Mouse (Mus musculus) left cerebral cortex, adult 2 months (tissue): ENCODE results near the gene Slc12a5. TPM values are rescaled to one million over a fixed set of nuclear protein-coding genes. Genes with fewer than 3 reads are reported as not detected.
A peak's percentile ranks its signal among the peaks of the same experiment; 100 is the strongest.

Source experiments
- DNase-seq, 2 experiments: peaks; one replicate each; pipeline ENCODE4 v3.0.0; 2021 to 2022; ENCODE audit warnings: low spot score in 2 of 2, mixed read lengths in 1 of 2; ENCODE audit errors: extremely low spot score in 1 of 2
- H3K27ac ChIP-seq: fragments of 200-600 bp; 2 replicates; pipeline ENCODE4 v1.8.1; 2022
- H3K4me3 ChIP-seq: fragments of 200-600 bp; 2 replicates; pipeline ENCODE4 v1.8.1; 2022
- CTCF ChIP-seq: fragments of 200-600 bp; IDR thresholded peaks from 2 replicates; pipeline ENCODE4 v1.8.1; 2022; ENCODE audit warnings: antibody characterized with exemption, mild to moderate bottlenecking, moderate library complexity
- intact Hi-C: fragments of 180-260 bp; cut with DNase I; formaldehyde crosslinking; loops from one replicate; pipeline ENCODE4 v1.15.1; 2025
- total RNA-seq, 2 experiments: library from RNA; stranded (reverse); gene quantifications; 2 replicates each; pipeline ENCODE4 v1.2.3; 2021

The Slc12a5 gene
- total RNA-seq, 2 experiments from 2014 or later, result 575 to 581 TPM

GRCm38 (mm10) chr2:164967193-164967592 is 6.6 kb downstream of the Slc12a5 start:
- no peak for DNase-seq
- intact Hi-C loops, result loop anchor here (5.0 to 10.0 kb wide), 2 partner anchors 320 to 388 kb away; partner anchors contain the start of gene Slc35c2
- peak; percentile 38 for TF ChIP-seq CTCF
- peak overlapping the region; percentile 98 for H3K27ac ChIP-seq
- H3K4me3 ChIP-seq, result peak overlapping the region; percentile 64

GRCm38 (mm10) chr2:164967761-164968440 is 7.3 kb downstream of the Slc12a5 start:
- Histone ChIP-seq H3K4me3 (peak overlapping the region; percentile 64), H3K27ac (peak overlapping the region; percentile 98)
- no peak for TF ChIP-seq CTCF
- DNase-seq, result peak; percentile 81 to 84
- intact Hi-C loops, result loop anchor here (2.0 to 10.0 kb wide), 4 partner anchors 27 to 387 kb away; partner anchors contain the start of gene Slc35c2

DNA sequence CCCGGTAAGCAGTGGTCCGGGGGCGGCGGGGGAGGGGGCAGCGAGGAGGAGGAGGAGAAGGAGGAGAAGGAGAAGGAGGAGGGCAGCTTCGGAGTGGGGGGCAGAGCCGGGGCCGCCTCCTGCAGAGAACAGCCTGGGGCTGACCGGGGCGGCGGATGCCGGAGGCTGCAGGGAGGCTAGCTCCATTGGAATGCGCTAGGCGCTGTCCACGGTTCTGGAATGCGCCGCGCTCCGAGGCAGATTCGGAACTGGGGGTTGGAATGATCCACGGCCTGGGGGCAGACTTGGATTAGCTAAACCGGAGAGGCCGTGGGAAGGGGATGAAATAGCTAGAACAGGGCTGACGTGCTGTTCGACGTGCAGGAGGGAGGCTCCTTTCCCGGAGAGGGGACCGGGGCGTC is 7.8 kb downstream of the Slc12a5 start:
- peak; percentile 55 to 63 for DNase-seq
- Histone ChIP-seq H3K27ac (peak overlapping the region; percentile 98), H3K4me3 (peak overlapping the region; percentile 64)
- intact Hi-C loops, result loop anchor here (2.0 to 10.0 kb wide), 4 partner anchors 26 to 386 kb away; partner anchors contain the start of gene Slc35c2
- no peak for TF ChIP-seq CTCF

DNA sequence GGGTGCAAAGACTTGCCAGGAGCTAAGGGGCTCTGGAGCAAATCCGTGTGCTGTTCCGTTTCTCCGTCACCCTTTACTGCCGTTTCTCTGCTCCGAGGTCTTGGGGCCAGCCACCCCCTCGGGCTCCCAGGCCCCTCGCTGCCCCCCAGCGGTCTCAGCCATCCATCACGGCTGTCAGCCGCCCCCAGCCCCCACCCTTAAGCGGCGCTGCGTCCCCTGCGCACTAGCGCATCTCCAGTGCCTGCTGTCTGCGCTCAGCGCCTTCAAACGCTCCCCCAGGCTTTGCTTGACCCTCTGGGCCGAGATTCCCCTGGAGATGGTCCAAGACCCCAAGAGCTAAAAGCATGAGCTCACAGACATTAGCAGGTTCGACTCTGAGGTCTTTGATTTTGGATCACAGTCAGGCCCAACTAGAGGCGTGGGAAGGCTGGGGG is 8.8 kb downstream of the Slc12a5 start:
- Histone ChIP-seq H3K4me3 (peak overlapping the region; percentile 64), H3K27ac (peak overlapping the region; percentile 98)
- DNase-seq, result peak; percentile 60 to 63
- TF ChIP-seq CTCF, result peak; percentile 11; the same call in 1 of the 2 replicates
- intact Hi-C loops, result loop anchor here (2.0 to 10.0 kb wide), 4 partner anchors 25 to 385 kb away; partner anchors contain the start of gene Slc35c2

DNA sequence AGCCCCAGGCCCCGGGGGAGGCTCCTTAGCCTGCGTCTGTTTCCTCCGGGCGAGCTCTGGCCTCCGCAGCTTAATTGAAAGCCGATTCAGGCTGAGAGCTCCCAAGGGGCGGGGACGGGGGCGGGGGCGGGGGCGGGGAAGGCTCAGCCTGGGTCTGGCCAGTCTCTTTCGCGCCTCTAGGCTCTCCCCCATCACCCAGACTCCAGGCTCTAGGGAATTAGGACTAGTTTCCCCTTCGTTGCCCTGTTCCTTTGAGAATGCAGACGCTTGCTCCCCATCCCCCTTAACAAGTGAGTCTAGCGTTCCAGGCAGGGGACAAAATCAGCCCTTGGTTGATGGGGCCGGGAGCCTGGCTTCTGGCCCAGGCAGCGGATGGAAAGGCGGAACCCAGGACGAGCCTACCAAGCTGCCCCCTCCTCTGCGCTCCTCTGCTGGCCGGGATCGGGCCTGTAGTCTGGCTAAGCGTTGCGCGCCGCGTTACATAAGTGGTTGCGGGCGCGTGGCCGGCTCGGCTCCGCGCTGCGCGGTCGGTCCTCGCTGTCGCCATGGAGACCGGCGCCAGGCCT is 10.1 kb downstream of the Slc12a5 start:
- Histone ChIP-seq H3K4me3 (peak overlapping the region; percentile 64), H3K27ac (peak overlapping the region; percentile 98)
- peak; percentile 78 to 80 for DNase-seq
- no peak for TF ChIP-seq CTCF
- intact Hi-C loops, result no loop called here

- intact Hi-C loops, result no loop called here
- TF ChIP-seq CTCF, result no peak
- H3K27ac ChIP-seq, result no peak overlapping the region
These were observed 12.0 kb downstream of the Slc12a5 start for GRCm38 (mm10) chr2:164972646-164973045.

DNA sequence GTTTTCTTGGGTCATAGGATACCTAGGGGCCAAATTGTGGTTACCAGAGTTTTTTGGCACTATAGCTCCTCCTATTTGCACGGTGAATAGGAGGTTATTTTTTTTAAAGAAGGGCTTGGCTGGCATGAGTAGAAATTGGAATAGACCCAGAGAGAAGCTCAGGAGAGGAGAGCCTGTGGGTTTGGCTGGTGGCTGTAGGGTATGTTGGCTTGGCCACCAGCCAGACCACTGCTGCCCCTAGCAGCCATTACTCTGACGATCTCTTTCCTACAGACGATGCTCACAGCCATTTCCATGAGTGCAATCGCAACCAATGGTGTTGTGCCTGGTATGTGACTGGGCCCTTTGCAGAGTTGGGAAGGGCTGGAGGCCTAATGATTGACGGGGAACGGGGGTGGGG is 15.0 kb downstream of the Slc12a5 start:
- no peak for TF ChIP-seq CTCF
- Histone ChIP-seq H3K4me3 (no peak overlapping the region), H3K27ac (no peak overlapping the region; the same call in 1 of the 2 replicates)
- intact Hi-C loops, result no loop called here
- no peak for DNase-seq

More at GRCm38 (mm10) chr2:164972646-164973045, 12.0 kb downstream of the Slc12a5 start:
- H3K4me3 ChIP-seq, result no peak overlapping the region
- DNase-seq, result no peak

DNA sequence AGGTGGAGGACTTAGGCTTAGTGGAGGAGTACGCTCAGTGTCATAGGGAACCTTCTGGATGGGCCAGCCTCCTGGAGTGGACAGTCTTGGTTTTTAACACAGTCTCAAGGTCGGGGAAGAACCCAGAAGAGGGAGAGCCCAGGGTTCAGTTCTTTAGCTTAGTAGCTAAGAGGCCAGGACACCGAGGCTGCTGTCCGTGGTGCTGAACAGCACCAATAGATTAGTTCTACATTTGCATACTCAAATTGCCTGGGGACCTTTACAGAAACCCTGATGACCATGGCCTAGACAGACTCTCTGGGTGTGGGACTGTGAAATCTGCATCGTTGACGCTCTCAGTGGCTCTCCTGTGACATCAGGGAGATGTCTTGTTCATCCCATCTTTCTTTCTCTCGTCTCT is 19.1 kb downstream of the Slc12a5 start:
- Histone ChIP-seq H3K27ac (no peak overlapping the region), H3K4me3 (no peak overlapping the region)
- DNase-seq, result no peak
- intact Hi-C loops, result no loop called here
- TF ChIP-seq CTCF, result no peak

- TF ChIP-seq CTCF, result no peak
- Histone ChIP-seq H3K4me3 (no peak overlapping the region), H3K27ac (no peak overlapping the region)
- intact Hi-C loops, result no loop called here
- no peak for DNase-seq
These were observed 25.4 kb downstream of the Slc12a5 start for GRCm38 (mm10) chr2:164985962-164986361.

GRCm38 (mm10) chr2:164986371-164987027 is 25.9 kb downstream of the Slc12a5 start:
- intact Hi-C loops, result no loop called here
- no peak for DNase-seq
- Histone ChIP-seq H3K27ac (no peak overlapping the region), H3K4me3 (no peak overlapping the region)
- no peak for TF ChIP-seq CTCF

DNA sequence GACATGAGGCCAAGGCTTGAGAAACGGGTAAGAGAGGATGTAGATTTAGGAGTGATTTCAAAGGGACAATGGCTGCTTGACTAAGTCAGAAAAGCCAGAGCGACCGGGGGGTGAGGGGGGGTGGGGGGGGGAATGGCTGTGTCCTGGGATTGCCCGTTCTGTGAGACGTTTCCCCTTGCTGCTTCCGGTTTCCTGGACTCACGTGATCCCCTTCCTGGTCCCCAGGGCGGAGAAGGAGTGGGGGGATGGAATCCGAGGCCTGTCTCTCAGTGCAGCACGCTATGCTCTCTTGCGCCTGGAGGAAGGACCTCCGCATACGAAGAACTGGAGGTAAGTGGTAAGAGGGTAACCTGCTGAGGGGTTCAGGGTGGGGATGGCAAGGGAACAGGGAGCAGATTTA is 28.2 kb downstream of the Slc12a5 start:
- intact Hi-C loops, result no loop called here
- DNase-seq, result no peak
- Histone ChIP-seq H3K27ac (no peak overlapping the region), H3K4me3 (no peak overlapping the region)
- TF ChIP-seq CTCF, result no peak

DNA sequence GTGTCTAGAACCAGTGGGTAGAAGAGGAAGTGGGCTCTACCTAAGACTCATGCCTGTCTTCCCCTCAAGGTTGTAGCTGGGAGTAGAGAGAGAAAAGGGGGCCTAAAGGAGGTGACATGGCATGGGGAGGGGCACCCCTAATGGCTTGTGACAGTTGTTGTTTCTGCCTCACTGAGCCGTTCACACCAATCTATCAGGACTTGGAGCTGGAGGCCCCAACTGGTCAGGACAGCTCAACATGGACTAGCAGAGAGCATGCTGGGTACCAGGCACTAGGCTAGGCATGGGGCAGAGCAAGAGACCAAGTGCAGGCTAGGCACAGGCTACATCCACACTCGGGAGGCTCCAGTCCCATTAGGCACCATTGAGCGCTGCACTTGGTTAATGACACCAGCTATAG is 30.5 kb downstream of the Slc12a5 start:
- intact Hi-C loops, result no loop called here
- H3K27ac ChIP-seq, result peak overlapping the region; percentile 11; the same call in 1 of the 2 replicates
- no peak overlapping the region for H3K4me3 ChIP-seq
- TF ChIP-seq CTCF, result no peak
- no peak for DNase-seq
